Mouse (Mus musculus) forebrain, postnatal 0 days (tissue): ENCODE results near the gene Ubald2. TPM values are rescaled to one million over a fixed set of nuclear protein-coding genes. Genes with fewer than 3 reads are reported as not detected.

Source experiments
- ATAC-seq: fragments of 200-750 bp; cut with Nextera tagmentation; 2 replicates; pipeline ENCODE4 v1.8.0; 2017; ENCODE audit warnings: mild to moderate bottlenecking, moderate library complexity
- DNase-seq: peaks from one replicate; pipeline ENCODE4 v3.0.0-alpha.2; 2015
- H3K27ac ChIP-seq: fragments of 300-500 bp; sonication (generic); 2 replicates; pipeline ENCODE4 v1.5.1; 2014; ENCODE audit warnings: low read depth, mild to moderate bottlenecking, antibody characterized with exemption, low read length, moderate library complexity, mixed read lengths
- H3K27me3 ChIP-seq: fragments of 300-500 bp; sonication (generic); 2 replicates; pipeline ENCODE4 v1.6.1; 2014; ENCODE audit warnings: mild to moderate bottlenecking, low read length, mixed read lengths; ENCODE audit not compliant: insufficient read depth
- H3K36me3 ChIP-seq: fragments of 300-500 bp; sonication (generic); 2 replicates; pipeline ENCODE4 v1.6.1; 2014; ENCODE audit warnings: mild to moderate bottlenecking, moderate library complexity; ENCODE audit not compliant: insufficient read depth
- H3K4me1 ChIP-seq: fragments of 300-500 bp; sonication (generic); 2 replicates; pipeline ENCODE4 v1.6.1; 2014; ENCODE audit warnings: antibody characterized with exemption; ENCODE audit not compliant: insufficient read depth
- H3K4me2 ChIP-seq: fragments of 300-500 bp; sonication (generic); 2 replicates; pipeline ENCODE4 v1.6.1; 2014; ENCODE audit warnings: low read depth, mild to moderate bottlenecking, moderate library complexity
- H3K4me3 ChIP-seq: fragments of 300-500 bp; sonication (generic); 2 replicates; pipeline ENCODE4 v1.5.1; 2014; ENCODE audit warnings: low read depth, low read length, mixed read lengths
- H3K9ac ChIP-seq: fragments of 300-500 bp; sonication (generic); 2 replicates; pipeline ENCODE4 v1.6.1; 2014; ENCODE audit warnings: mild to moderate bottlenecking
- H3K9me3 ChIP-seq: fragments of 300-500 bp; sonication (generic); 2 replicates; pipeline ENCODE4 v1.6.1; 2016; ENCODE audit warnings: low read length
- CTCF ChIP-seq: sonication (generic); IDR thresholded peaks from 2 replicates; pipeline ENCODE4 v1.5.1; 2016; ENCODE audit warnings: antibody characterized with exemption, control low read depth, low read depth
- WGBS: fragments of 180-500 bp; shearing (Covaris S2); extraction: QIAGEN DNeasy Blood & Tissue Kit; methylation state at CpG from one replicate; pipeline ENCODE4 v1.1.7; 2014; 5-methylcytosine and 5-hydroxymethylcytosine counted together
- polyA plus RNA-seq: library from polyadenylated mRNA; unstranded; fragments of >200 nt; fragmentation: Nextera tagmentation; extraction: Ambion mirVana; gene quantifications from 2 replicates; pipeline ENCODE4 v1.2.1, GENCODE M21; 2015
- total RNA-seq: library from RNA; depleted of rRNA; stranded (reverse); fragments of >200 nt; gene quantifications from 2 replicates; pipeline ENCODE4 v1.2.3, GENCODE M21; 2014; rRNA removed

Ubald2 gene
- total and polyA plus RNA-seq, 2 experiments from 2014 or later: 50.6 to 88.0 TPM

- H3K4me1 ChIP-seq: no peaks in the 10 kb centered on the region
- H3K9me3 ChIP-seq: no peaks in the 10 kb centered on the region
- no peak overlapping the region for H3K9ac ChIP-seq
- ATAC-seq (no peak), DNase-seq (no peak)
- no peak overlapping the region for H3K4me2 ChIP-seq
- no peak for TF ChIP-seq CTCF
- H3K27me3 ChIP-seq: no peaks in the 10 kb centered on the region
- H3K36me3 ChIP-seq: peaks cover 78% of the 10 kb centered on the region
- WGBS: 93% methylated on average over 8 of the region's 8 CpGs
- no peak overlapping the region for H3K27ac ChIP-seq
- H3K4me3 ChIP-seq: no peak overlapping the region
Measured at GRCm38 (mm10) chr11:116480975-116481374, 47.1 kb downstream of the Ubald2 start.

- WGBS: 65% methylated on average over 7 of the region's 7 CpGs
- H3K36me3 ChIP-seq: peaks cover 76% of the 10 kb centered on the region
- no peaks in the 10 kb centered on the region for H3K27me3 ChIP-seq
- H3K27ac ChIP-seq: no peak overlapping the region
- no peaks in the 10 kb centered on the region for H3K4me1 ChIP-seq
- H3K9ac ChIP-seq: no peak overlapping the region
- no peak overlapping the region for H3K4me3 ChIP-seq
- ATAC-seq: no peak
- no peak for DNase-seq
- H3K4me2 ChIP-seq: no peak overlapping the region
- no peak for TF ChIP-seq CTCF
- H3K9me3 ChIP-seq: no peaks in the 10 kb centered on the region
Measured at GRCm38 (mm10) chr11:116481776-116482175, 47.9 kb downstream of the Ubald2 start.

DNA sequence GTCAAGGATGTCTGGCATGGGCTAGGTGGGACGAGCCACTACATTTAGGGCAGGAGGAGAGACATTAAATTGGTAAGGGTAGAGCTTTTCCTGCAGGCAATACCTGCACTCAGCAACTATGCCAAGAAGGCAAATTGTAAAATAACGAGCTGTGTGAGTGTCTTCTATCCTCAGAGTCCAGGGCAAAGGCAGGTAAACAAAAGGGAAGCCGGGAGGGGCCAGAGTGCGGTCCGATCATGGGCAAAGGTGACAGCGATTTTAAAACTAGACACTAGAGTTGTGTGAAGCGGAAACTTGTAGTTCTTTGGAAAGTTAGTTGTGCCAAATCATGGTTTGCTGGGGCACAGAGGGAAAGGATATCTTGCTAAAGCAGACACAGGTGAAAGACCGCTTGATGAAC lies 50.4 kb downstream of the Ubald2 start:
- no peak overlapping the region for H3K4me3 ChIP-seq
- DNase-seq (no peak), ATAC-seq (no peak)
- no peak overlapping the region for H3K4me2 ChIP-seq
- H3K9ac ChIP-seq: no peak overlapping the region
- 0 out of 2 replicates have a peak, but pooled peaks cover 4% of the 10 kb centered on the region for H3K4me1 ChIP-seq
- H3K9me3 ChIP-seq: no peaks in the 10 kb centered on the region
- H3K27ac ChIP-seq: no peak overlapping the region
- no peak for TF ChIP-seq CTCF
- peaks cover 62% of the 10 kb centered on the region for H3K36me3 ChIP-seq
- WGBS: 88% methylated on average over 8 of the region's 8 CpGs
- H3K27me3 ChIP-seq: no peaks in the 10 kb centered on the region

GRCm38 (mm10) chr11:116488207-116488606 lies 54.3 kb downstream of the Ubald2 start:
- no peak for TF ChIP-seq CTCF
- peaks cover 34% of the 10 kb centered on the region for H3K36me3 ChIP-seq

More at GRCm38 (mm10) chr11:116488207-116488606, 54.3 kb downstream of the Ubald2 start:
- no peak for DNase-seq
- H3K27me3 ChIP-seq: no peaks in the 10 kb centered on the region
- H3K9ac ChIP-seq: no peak overlapping the region
- no peak overlapping the region for H3K4me3 ChIP-seq
- no peak overlapping the region for H3K27ac ChIP-seq
- no peak for ATAC-seq
- no peaks in the 10 kb centered on the region for H3K9me3 ChIP-seq
- H3K4me2 ChIP-seq: no peak overlapping the region
- H3K4me1 ChIP-seq: 0 out of 2 replicates have a peak, but pooled peaks cover 6% of the 10 kb centered on the region

Other genes with a start within 250 kb of the Ubald2 start
- gene Ten1, start 235.2 kb upstream of the Ubald2 start, total RNA-seq: 62.8 and 65.6 TPM in 2 replicates
- gene Ten1, start 235.2 kb upstream of the Ubald2 start, polyA plus RNA-seq: 92.8 and 104 TPM in 2 replicates
- gene Acox1, start 235.0 kb upstream of the Ubald2 start, total RNA-seq: 89.4 and 108 TPM in 2 replicates
- 43.8 and 58.2 TPM in 2 replicates for gene Acox1, start 235.0 kb upstream of the Ubald2 start, polyA plus RNA-seq
- 1.5 and 2.3 TPM in 2 replicates for gene Evpl, start 196.0 kb upstream of the Ubald2 start, total RNA-seq
- gene Evpl, start 196.0 kb upstream of the Ubald2 start, polyA plus RNA-seq: 0.49 and 1.1 TPM in 2 replicates
- 18.5 and 24.5 TPM in 2 replicates for gene Srp68, start 159.9 kb upstream of the Ubald2 start, total RNA-seq
- gene Srp68, start 159.9 kb upstream of the Ubald2 start, polyA plus RNA-seq: 42.4 and 51.3 TPM in 2 replicates
- not detected in 2 replicates for gene Galr2, start 153.2 kb upstream of the Ubald2 start, total RNA-seq
- 0.20 and 0.36 TPM in 2 replicates for gene Galr2, start 153.2 kb upstream of the Ubald2 start, polyA plus RNA-seq
- gene Exoc7, start 126.9 kb upstream of the Ubald2 start, total RNA-seq: 91.9 and 103 TPM in 2 replicates
- gene Exoc7, start 126.9 kb upstream of the Ubald2 start, polyA plus RNA-seq: 133 and 144 TPM in 2 replicates
- gene Foxj1, start 98.7 kb upstream of the Ubald2 start, total RNA-seq: 24.8 and 37.6 TPM in 2 replicates
- 15.7 and 19.9 TPM in 2 replicates for gene Foxj1, start 98.7 kb upstream of the Ubald2 start, polyA plus RNA-seq
- 92.7 and 105 TPM in 2 replicates for gene Rnf157, start 21.1 kb upstream of the Ubald2 start, total RNA-seq
- 47.3 and 56.7 TPM in 2 replicates for gene Rnf157, start 21.1 kb upstream of the Ubald2 start, polyA plus RNA-seq
- gene Qrich2, start 32.1 kb downstream of the Ubald2 start, total RNA-seq: not detected in 2 replicates
- not detected in 2 replicates for gene Qrich2, start 32.1 kb downstream of the Ubald2 start, polyA plus RNA-seq
- 92.2 and 96.0 TPM in 2 replicates for gene Prpsap1, start 60.1 kb downstream of the Ubald2 start, total RNA-seq
- 143 and 158 TPM in 2 replicates for gene Prpsap1, start 60.1 kb downstream of the Ubald2 start, polyA plus RNA-seq
- 12.7 and 13.8 TPM in 2 replicates for gene Sphk1, start 96.8 kb downstream of the Ubald2 start, total RNA-seq
- 8.7 and 10.2 TPM in 2 replicates for gene Sphk1, start 96.8 kb downstream of the Ubald2 start, polyA plus RNA-seq
- gene Ube2o, start 147.4 kb downstream of the Ubald2 start, total RNA-seq: 81.3 and 94.1 TPM in 2 replicates
- 26.6 and 32.1 TPM in 2 replicates for gene Ube2o, start 147.4 kb downstream of the Ubald2 start, polyA plus RNA-seq
- gene Aanat, start 152.3 kb downstream of the Ubald2 start, total RNA-seq: 0.31 and 0.62 TPM in 2 replicates
- gene Aanat, start 152.3 kb downstream of the Ubald2 start, polyA plus RNA-seq: 0.88 and 0.89 TPM in 2 replicates
- gene Rhbdf2, start 192.9 kb downstream of the Ubald2 start, total RNA-seq: 1.6 and 1.9 TPM in 2 replicates
- gene Rhbdf2, start 192.9 kb downstream of the Ubald2 start, polyA plus RNA-seq: 0.75 and 0.97 TPM in 2 replicates
- gene Prcd, start 219.4 kb downstream of the Ubald2 start, total RNA-seq: 1.5 and 3.3 TPM in 2 replicates
- 3.4 and 4.8 TPM in 2 replicates for gene Prcd, start 219.4 kb downstream of the Ubald2 start, polyA plus RNA-seq
- gene Cygb, start 220.2 kb downstream of the Ubald2 start, total RNA-seq: 20.7 and 22.7 TPM in 2 replicates
- gene Cygb, start 220.2 kb downstream of the Ubald2 start, polyA plus RNA-seq: 24.9 and 27.6 TPM in 2 replicates